Mouse (Mus musculus) heart, embryonic 14.5 days (tissue): ENCODE data around the gene Uvrag. TPM values are rescaled to one million over a fixed set of nuclear protein-coding genes. Genes with fewer than 3 reads are reported as not detected.

ENCODE experiments used
- ATAC-seq: fragments of 200-750 bp; cut with Nextera tagmentation; 2 replicates; pipeline ENCODE4 v1.8.0; 2017; ENCODE audit warnings: low read depth, moderate TSS enrichment; ENCODE audit not compliant: insufficient number of reproducible peaks, insufficient read depth, low FRiP score
- H3K27ac ChIP-seq, 2 experiments: fragments of 200-500 bp in 1 of 2; fragments of 300-500 bp in 1 of 2; sonication (generic) in 1 of 2; replicated peaks in 1 of 2; 2 replicates each; pipeline ENCODE4 v1.5.1; 2012 to 2014; ENCODE audit warnings: low read depth in 2 of 2, low read length in 2 of 2, control low read depth in 1 of 2, mild to moderate bottlenecking in 1 of 2, mixed read lengths in 1 of 2; ENCODE audit not compliant: control insufficient read depth in 1 of 2, insufficient read depth in 1 of 2
- H3K27me3 ChIP-seq: fragments of 300-500 bp; sonication (generic); 2 replicates; pipeline ENCODE4 v1.6.1; 2014; ENCODE audit warnings: mild to moderate bottlenecking, low read length, control low read depth; ENCODE audit not compliant: control insufficient read depth, insufficient read depth
- H3K36me3 ChIP-seq: fragments of 300-500 bp; sonication (generic); 2 replicates; pipeline ENCODE4 v1.6.1; 2014; ENCODE audit warnings: mild to moderate bottlenecking, control low read depth, low read length, mixed read lengths; ENCODE audit not compliant: control insufficient read depth, insufficient read depth
- H3K4me1 ChIP-seq, 2 experiments: fragments of 200-500 bp in 1 of 2; fragments of 300-500 bp in 1 of 2; sonication (generic) in 1 of 2; 2 replicates each; pipeline ENCODE4 v1.6.1; 2012 to 2014; ENCODE audit warnings: low read length in 2 of 2, control low read depth in 1 of 2, mixed read lengths in 1 of 2; ENCODE audit not compliant: control insufficient read depth in 2 of 2, insufficient read depth in 2 of 2
- H3K4me2 ChIP-seq: fragments of 300-500 bp; sonication (generic); 2 replicates; pipeline ENCODE4 v1.6.1; 2014; ENCODE audit warnings: mild to moderate bottlenecking, low read length
- H3K4me3 ChIP-seq, 2 experiments: fragments of 200-500 bp in 1 of 2; fragments of 300-500 bp in 1 of 2; sonication (generic) in 1 of 2; 2 replicates each; pipeline ENCODE4 v1.5.1; 2012 to 2014; ENCODE audit warnings: low read length in 2 of 2, mild to moderate bottlenecking in 2 of 2, control low read depth in 1 of 2, low read depth in 1 of 2, moderate library complexity in 1 of 2; ENCODE audit not compliant: control insufficient read depth in 1 of 2, insufficient read depth in 1 of 2
- H3K9ac ChIP-seq: fragments of 300-500 bp; sonication (generic); 2 replicates; pipeline ENCODE4 v1.6.1; 2014; ENCODE audit warnings: mild to moderate bottlenecking, low read length
- H3K9me3 ChIP-seq: fragments of 300-500 bp; sonication (generic); 2 replicates; pipeline ENCODE4 v1.6.1; 2016; ENCODE audit warnings: low read length, control low read depth; ENCODE audit not compliant: control insufficient read depth
- WGBS: fragments of 180-500 bp; shearing (Covaris S2); extraction: QIAGEN DNeasy Blood & Tissue Kit; methylation state at CpG from one replicate; pipeline ENCODE4 v1.1.7; 2014; 5-methylcytosine and 5-hydroxymethylcytosine counted together
- polyA plus RNA-seq: library from polyadenylated mRNA; unstranded; fragments of >200 nt; fragmentation: Nextera tagmentation; extraction: Ambion mirVana; gene quantifications from 2 replicates; pipeline ENCODE4 v1.2.1, GENCODE M21; 2014

Gene Uvrag
- polyA plus RNA-seq, 1 experiment from 2014 or later: 18.9 TPM

DNA sequence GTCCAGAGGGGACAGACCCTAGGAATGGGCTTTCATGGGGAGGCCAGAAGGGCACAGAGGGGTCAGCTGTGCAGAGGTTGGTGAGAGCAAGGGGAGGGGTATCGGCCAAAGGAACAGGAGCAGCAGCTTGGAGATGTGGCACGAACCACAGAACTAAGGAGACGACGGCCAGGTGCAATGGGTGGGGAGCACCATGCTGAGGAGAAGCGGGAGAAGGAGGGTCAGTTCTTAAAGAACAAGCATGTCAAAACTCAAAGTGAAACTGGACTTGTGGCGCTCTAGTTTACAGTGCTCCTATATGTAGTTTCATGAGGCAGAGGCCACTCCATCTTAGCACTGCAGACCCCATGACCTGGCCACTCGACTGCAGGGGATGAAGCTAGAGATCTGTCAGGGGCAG is 6.6 kb upstream of the Uvrag start:
- H3K27ac ChIP-seq: no peak overlapping the region
- no peak for ATAC-seq
- H3K36me3 ChIP-seq: no peaks in the 10 kb centered on the region
- peaks cover 0 to 9% of the 10 kb centered on the region in 2 experiments; a peak in 1 of 4 replicates for H3K4me1 ChIP-seq
- no peak overlapping the region for H3K4me2 ChIP-seq
- WGBS: 77% methylated on average over 7 of the region's 7 CpGs
- H3K4me3 ChIP-seq: no peak overlapping the region
- H3K9me3 ChIP-seq: no peaks in the 10 kb centered on the region
- H3K9ac ChIP-seq: no peak overlapping the region
- H3K27me3 ChIP-seq: no peaks in the 10 kb centered on the region

DNA sequence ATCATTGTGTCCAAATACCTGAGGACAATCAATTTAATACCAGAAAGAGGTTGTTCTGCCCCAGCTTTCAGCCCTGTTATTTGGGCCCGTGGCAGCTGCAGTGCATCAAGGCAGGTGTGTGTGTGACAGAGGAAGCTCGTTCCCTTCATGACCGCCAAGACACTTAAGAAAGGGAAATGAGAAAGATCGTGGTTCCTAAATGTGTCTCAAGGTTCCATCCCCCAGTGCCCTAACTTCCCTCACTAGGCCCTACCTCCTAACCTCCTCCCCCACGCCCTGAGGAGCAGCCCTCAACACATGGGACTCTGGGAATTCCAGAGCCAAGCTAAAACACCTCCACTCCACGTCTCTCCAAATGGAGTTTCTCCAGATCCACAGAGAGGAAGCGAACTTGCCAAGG is 6.0 kb upstream of the Uvrag start:
- Histone ChIP-seq H3K9me3 (no peaks in the 10 kb centered on the region), H3K9ac (no peak overlapping the region), H3K4me3 (no peak overlapping the region), H3K4me2 (no peak overlapping the region), H3K4me1 (peaks cover 2 to 9% of the 10 kb centered on the region in 2 experiments; a peak in 3 of 4 replicates), H3K27me3 (no peaks in the 10 kb centered on the region), H3K36me3 (no peaks in the 10 kb centered on the region), H3K27ac (no peak overlapping the region)
- no peak for ATAC-seq
- 58% methylated on average over 7 of the region's 7 CpGs for WGBS

DNA sequence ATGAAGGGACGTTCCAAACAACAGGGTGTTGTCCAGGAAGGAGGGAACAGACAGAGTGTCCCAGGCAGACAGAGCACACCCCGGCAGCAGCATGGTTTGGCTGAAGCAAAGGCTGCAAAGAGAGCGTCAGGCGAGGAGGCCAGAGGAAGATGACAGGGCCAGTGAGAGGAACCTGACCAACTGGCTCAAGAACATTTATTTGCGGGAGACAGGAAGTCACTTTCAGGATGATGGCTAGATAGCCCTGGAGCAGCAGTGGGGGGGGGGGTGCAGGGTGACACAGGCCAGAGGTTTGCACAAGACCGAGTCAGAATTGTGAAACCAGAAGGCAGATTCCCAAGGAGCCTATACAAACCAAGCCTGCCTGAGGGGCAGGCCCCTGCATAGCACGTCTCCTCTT is 5.1 kb upstream of the Uvrag start:
- 38% methylated on average over 7 of the region's 7 CpGs for WGBS
- Histone ChIP-seq H3K36me3 (no peaks in the 10 kb centered on the region), H3K9me3 (no peaks in the 10 kb centered on the region), H3K4me1 (peaks cover 6 to 9% of the 10 kb centered on the region in 2 experiments; a peak in 3 of 4 replicates), H3K9ac (no peak overlapping the region), H3K27ac (no peak overlapping the region), H3K4me3 (no peak overlapping the region), H3K27me3 (no peaks in the 10 kb centered on the region), H3K4me2 (no peak overlapping the region)
- no peak for ATAC-seq

DNA sequence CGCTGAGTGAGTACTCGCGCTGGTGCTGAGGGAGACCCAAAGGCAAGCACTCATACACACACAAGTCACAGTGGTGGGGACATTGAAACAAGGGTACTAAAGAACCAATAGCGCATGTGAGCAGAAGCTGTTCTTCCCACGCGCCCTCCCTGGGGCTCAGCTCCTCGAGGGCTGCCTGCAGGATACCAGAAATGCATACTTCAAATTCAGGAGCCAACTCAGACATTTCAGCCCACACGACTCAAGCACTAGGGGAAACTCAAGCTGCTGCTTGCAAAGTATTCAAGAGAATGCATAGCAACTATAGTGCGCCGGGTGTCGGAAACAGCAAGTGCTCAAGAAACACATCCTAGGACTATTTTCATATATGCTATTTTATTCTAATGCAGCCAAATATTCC is 3.7 kb upstream of the Uvrag start:
- H3K36me3 ChIP-seq: no peaks in the 10 kb centered on the region
- no peaks in the 10 kb centered on the region for H3K9me3 ChIP-seq
- ATAC-seq: no peak
- no peak overlapping the region for H3K4me3 ChIP-seq
- H3K4me1 ChIP-seq: peaks cover 6 to 9% of the 10 kb centered on the region in 2 experiments; a peak in 3 of 4 replicates
- no peak overlapping the region for H3K27ac ChIP-seq
- H3K4me2 ChIP-seq: no peak overlapping the region
- H3K27me3 ChIP-seq: no peaks in the 10 kb centered on the region
- H3K9ac ChIP-seq: no peak overlapping the region
- WGBS: 60% methylated on average over 11 of the region's 11 CpGs

DNA sequence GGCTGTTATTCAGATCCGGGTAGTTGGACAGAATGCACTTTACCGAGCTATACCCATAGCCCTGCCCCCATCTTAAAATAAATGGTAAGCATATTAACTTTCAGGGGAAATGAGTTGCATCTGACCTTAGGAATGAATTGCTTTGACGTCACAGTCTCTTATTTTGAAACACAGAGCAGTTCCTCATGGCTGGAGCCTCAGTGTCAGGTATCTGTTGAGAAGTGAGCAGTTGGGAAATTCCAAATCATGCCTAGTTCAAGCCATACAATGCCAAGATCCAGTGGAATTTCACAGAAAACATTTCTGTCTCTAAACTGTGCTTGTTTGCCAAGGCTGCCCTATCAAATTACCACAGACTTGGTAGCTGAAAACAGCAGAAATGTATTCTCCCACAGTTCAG is 2.3 kb upstream of the Uvrag start:
- Histone ChIP-seq H3K36me3 (no peaks in the 10 kb centered on the region), H3K27ac (no peak overlapping the region), H3K4me1 (peaks cover 12 to 13% of the 10 kb centered on the region in 2 experiments), H3K9me3 (no peaks in the 10 kb centered on the region), H3K9ac (no peak overlapping the region), H3K4me3 (no peak overlapping the region), H3K4me2 (no peak overlapping the region), H3K27me3 (no peaks in the 10 kb centered on the region)
- 77% methylated on average over 3 of the region's 3 CpGs for WGBS
- ATAC-seq: no peak

DNA sequence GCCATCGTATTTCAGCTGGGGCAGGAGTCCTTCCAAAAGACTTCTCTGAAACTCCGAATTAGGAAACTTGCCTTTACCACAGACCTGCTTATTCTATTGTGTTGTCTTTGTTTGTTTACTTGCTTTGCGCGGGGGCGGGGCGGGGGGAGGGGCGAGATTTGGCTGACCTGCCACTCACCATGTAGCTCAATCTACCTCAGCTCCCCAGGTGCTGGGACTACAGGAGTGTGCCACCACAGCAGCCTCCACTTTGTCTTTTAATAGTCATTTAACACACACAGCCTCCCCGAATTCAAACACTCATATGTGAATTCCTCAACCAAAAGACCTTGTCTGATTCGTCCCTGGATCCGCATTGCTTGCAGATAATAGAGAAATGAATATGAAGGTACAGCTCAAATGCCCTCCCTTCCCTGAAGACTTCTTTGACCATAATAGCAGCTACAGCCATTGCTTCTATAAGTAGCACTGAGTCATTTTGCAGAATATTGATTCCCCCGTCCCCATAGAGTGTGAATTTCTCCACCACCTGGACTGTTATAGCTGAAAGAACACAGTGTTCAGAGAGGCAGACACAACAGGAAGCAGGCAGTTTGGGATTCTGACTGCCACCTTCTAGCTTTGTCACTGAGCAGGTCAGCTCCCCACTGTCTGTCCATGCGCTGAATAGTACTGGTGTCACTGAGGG is 1.1 kb upstream of the Uvrag start:
- no peak for ATAC-seq
- peak overlapping the region; percentile 42 to 98 for H3K4me3 ChIP-seq
- peaks cover 12 to 13% of the 10 kb centered on the region in 2 experiments for H3K4me1 ChIP-seq
- no peaks in the 10 kb centered on the region for H3K9me3 ChIP-seq
- 37% methylated on average over 12 of the region's 12 CpGs for WGBS
- H3K27me3 ChIP-seq: no peaks in the 10 kb centered on the region
- no peaks in the 10 kb centered on the region for H3K36me3 ChIP-seq
- 0 out of 4 replicates have a peak overlapping the region, but pooled peaks of 1 of the 2 experiments have one; percentile 38 for H3K27ac ChIP-seq
- H3K4me2 ChIP-seq: peak overlapping the region; percentile 82
- H3K9ac ChIP-seq: peak overlapping the region; percentile 59

DNA sequence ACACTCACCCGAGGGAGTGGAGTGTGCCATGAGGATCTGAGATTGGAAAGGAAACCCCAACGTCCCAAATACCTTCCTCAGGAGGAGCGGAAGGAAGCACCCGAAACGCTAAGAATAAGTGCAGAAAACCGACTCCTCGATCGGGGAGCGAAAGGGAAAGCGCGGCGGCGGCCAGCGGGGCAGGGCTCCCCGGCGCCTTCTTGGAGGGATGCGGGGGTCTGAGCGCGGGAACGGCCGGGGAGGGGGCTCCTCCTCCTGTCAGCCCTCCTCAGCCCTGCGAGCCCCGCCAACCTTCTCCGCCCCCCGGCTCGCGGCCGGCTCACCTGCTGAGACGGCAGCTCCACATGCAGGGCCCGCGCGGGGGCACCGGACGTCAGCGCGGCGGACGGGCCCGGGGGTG is 430 bp downstream of the Uvrag start:
- H3K9ac ChIP-seq: peak overlapping the region; percentile 97
- H3K9me3 ChIP-seq: no peaks in the 10 kb centered on the region
- peak overlapping the region; percentile 78 for H3K4me2 ChIP-seq
- peak overlapping the region; percentile 68 to 91 for H3K27ac ChIP-seq
- H3K27me3 ChIP-seq: no peaks in the 10 kb centered on the region
- H3K4me3 ChIP-seq: peak overlapping the region; percentile 65 to 98
- 0 out of 2 replicates have a peak, but pooled peaks have one; percentile 0 for ATAC-seq
- H3K36me3 ChIP-seq: no peaks in the 10 kb centered on the region
- WGBS: under 1% methylated on average over 31 of the region's 39 CpGs
- peaks cover 7 to 12% of the 10 kb centered on the region in 2 experiments for H3K4me1 ChIP-seq
